Mouse (Mus musculus): ENCODE results near the gene C8b.

DNA sequence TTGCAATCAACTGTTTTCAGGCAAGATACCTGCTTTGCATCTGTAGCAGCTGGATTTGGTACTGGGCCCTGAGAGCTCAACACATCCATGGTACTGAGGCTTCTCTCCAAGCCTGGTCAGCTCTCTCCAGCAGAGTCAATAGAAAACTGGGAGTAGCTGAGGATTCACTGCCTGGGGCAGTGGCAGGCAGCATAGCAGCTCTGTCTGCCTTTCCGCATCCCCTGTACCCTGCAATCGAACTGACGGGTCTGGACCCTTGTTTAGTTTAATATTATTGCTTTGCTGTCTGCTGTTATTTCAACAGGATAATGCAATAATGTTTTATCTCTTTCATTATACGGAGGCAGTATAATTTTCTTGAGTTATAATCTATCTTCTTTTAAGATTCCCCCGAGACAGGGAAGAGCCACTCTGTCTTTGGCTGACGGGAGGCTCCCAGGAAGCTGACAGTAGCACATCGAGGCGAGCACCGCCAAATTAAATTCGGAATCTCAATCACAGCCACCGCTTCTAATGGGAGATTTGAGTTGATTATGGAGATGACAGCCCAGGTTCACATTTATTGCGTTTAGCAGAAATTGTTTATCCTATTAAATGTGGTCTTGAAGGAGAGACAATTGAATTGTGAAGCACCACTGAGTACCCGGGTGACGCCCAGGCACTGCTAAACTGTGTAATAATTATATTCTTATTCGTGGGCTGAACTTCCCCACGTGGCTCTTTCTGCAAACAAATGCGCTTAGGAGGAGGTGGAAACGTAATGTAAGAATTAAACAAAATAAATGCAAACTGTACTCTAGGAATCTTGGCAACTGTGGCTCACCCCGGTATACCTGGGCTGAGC lies 39.5 kb downstream of the C8b start:
- TF ChIP-seq CTCF (IDR thresholded peaks at IDR 0.05; ENCODE audit: borderline replicate concordance, control insufficient read depth, extremely low read depth, insufficient read depth, low read length, poor library complexity) (no peak), POLR2A (IDR thresholded peaks at IDR 0.05; ENCODE audit: control insufficient read depth, extremely low read depth, insufficient read depth, low read length, poor library complexity) (no peak)

All from thymus, adult 2 months (tissue).